9 mouse cellular contexts compared by ENCODE assay signal in the genomic region with DNA sequence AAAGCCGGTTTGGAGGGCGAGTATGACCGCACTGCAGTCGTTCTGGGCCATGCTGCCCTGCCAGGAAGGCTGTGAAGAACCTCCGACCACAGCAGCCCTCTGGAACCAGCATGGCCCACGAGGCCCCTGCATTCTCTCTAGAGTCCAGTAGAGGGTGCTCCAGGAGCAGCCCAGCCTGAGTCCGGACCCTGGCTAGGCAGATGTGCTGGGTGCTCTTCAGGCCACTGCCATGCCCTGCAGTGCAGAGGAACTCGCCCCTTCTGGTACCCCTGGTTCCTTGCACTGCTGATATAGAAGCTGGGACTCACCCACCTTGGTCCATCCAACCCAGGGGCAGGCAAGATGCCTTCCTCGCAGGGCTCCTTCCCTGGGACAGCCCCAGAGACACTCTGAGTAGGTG. TPM values are rescaled to one million over a fixed set of nuclear protein-coding genes. Genes with fewer than 3 reads are reported as not detected.
DNase-seq lines count a peak whose midpoint lies in the region; ATAC-seq and TF ChIP-seq lines count a peak whose summit lies in the region.
"Had no signal": no experiment of that assay in that cellular context is flagged by ENCODE, and none has a peak within 500 bp of the region (broad histone marks: within the 10 kb centered on the region; RNA-seq: fewer than 3 reads in every experiment).

No protein-coding gene starts in this region.

- no peaks in the 10 kb centered on the region for H3K4me1 ChIP-seq in lung, adult 2 months (ENCODE audit: control insufficient read depth, insufficient read depth, low read length)

- no peak for DNase-seq in frontal cortex, postnatal 14 days (ENCODE audit: low spot score in 2 of 2)
- peak; percentile 18 for DNase-seq in T-cell, adult 2 months (ENCODE audit: low spot score)
- DNase-seq in cerebellum, postnatal 4 days (ENCODE audit: low spot score in 2 of 2) = peak; percentile 53 to 77
- DNase-seq in gastrocnemius, postnatal 10 days = peak; percentile 69
- peak; percentile 65 for DNase-seq in kidney, adult 9 months
- peak; percentile 44 for DNase-seq in lung, adult 2 months
- peak; percentile 53 for DNase-seq in ovary, postnatal 14 days (ENCODE audit: low spot score)

- TF ChIP-seq POLR2A in lung, adult 2 months (IDR thresholded peaks at IDR 0.05; ENCODE audit: borderline replicate concordance, extremely low read depth, low read depth, low read length) = no peak

- H3K4me3 ChIP-seq in lung, adult 2 months (replicated peaks; ENCODE audit: extremely low read depth, low read depth, low read length) = no peak overlapping the region
- H3K4me3 ChIP-seq: megakaryocyte, embryonic 14.5 days had no signal

- WGBS in lung, adult 2 months = 11% methylated on average over 9 of the region's 9 CpGs

- TF ChIP-seq CTCF in lung, adult 2 months (IDR thresholded peaks at IDR 0.05; ENCODE audit: insufficient read depth, low read length) = peak; percentile 73

- peak; percentile 77 for ATAC-seq in frontal cortex, adult (ENCODE audit: low TSS enrichment)

RNA-seq across cellular contexts. Expression of gene Grip2, which starts 50.5 kb away (rescaled TPM):
- 1 to 10 TPM; 4.0 to 8.2 TPM for total RNA-seq in gastrocnemius, postnatal 10 days (2021)
- 1.2 and 2.1 TPM in 2 replicates for polyA plus RNA-seq in lung, adult 2 months (2012; rRNA removed)

Comparison
In these comparisons a context has a peak if more than half of its experiments do, and no peak if none do; other contexts are left out.
1. DNase-seq: peak in T-cell, adult 2 months (single experiment), cerebellum, postnatal 4 days (2 of 2), gastrocnemius, postnatal 10 days (single experiment), kidney, adult 9 months (single experiment), lung, adult 2 months (single experiment) and ovary, postnatal 14 days (single experiment); none in frontal cortex, postnatal 14 days (0 of 2).